Mouse (Mus musculus): ENCODE results near the gene Macrod2. TPM values are rescaled to one million over a fixed set of nuclear protein-coding genes. Genes with fewer than 3 reads are reported as not detected.
A peak's percentile ranks its signal among the peaks of the same experiment; 100 is the strongest.

Macrod2 gene
- polyA plus RNA-seq, 1 experiment from 2014 or later = 38.0 TPM

- peak; percentile 64 for DNase-seq (ENCODE audit: low spot score)
- no peaks in the 10 kb centered on the region for H3K9me3 ChIP-seq
- peaks cover 24% of the 10 kb centered on the region for H3K4me1 ChIP-seq (replicated peaks)
- 30% methylated on average over 10 of the region's 10 CpGs for WGBS
- no peak overlapping the region for H3K4me3 ChIP-seq
- peak overlapping the region; percentile 68 for H3K27ac ChIP-seq
- H3K36me3 ChIP-seq = no peaks in the 10 kb centered on the region
- H3K27me3 ChIP-seq (ENCODE audit: insufficient read depth, poor library complexity, severe bottlenecking) = no peaks in the 10 kb centered on the region
Measured at GRCm38 (mm10) chr2:141312136-141312948, 917.2 kb downstream of the Macrod2 start.

GRCm38 (mm10) chr2:141315349-141315748 is 920.2 kb downstream of the Macrod2 start:
- 95% methylated on average over 3 of the region's 3 CpGs for WGBS
- Histone ChIP-seq H3K4me3 (no peak overlapping the region), H3K36me3 (no peaks in the 10 kb centered on the region), H3K27ac (no peak overlapping the region), H3K4me1 (replicated peaks) (peaks cover 24% of the 10 kb centered on the region), H3K9me3 (no peaks in the 10 kb centered on the region), H3K27me3 (ENCODE audit: insufficient read depth, poor library complexity, severe bottlenecking) (no peaks in the 10 kb centered on the region)
- DNase-seq (ENCODE audit: low spot score) = no peak

GRCm38 (mm10) chr2:141323956-141324460 is 928.9 kb downstream of the Macrod2 start:
- Histone ChIP-seq H3K27me3 (ENCODE audit: insufficient read depth, poor library complexity, severe bottlenecking) (no peaks in the 10 kb centered on the region), H3K36me3 (no peaks in the 10 kb centered on the region), H3K9me3 (no peaks in the 10 kb centered on the region), H3K4me1 (replicated peaks) (no peaks in the 10 kb centered on the region), H3K27ac (no peak overlapping the region), H3K4me3 (no peak overlapping the region)
- WGBS = 87% methylated on average over 7 of the region's 7 CpGs
- no peak for DNase-seq (ENCODE audit: low spot score)

GRCm38 (mm10) chr2:141327296-141327695 is 932.2 kb downstream of the Macrod2 start:
- no peak for DNase-seq (ENCODE audit: low spot score)
- no peak overlapping the region for H3K27ac ChIP-seq
- no peaks in the 10 kb centered on the region for H3K9me3 ChIP-seq
- H3K36me3 ChIP-seq = no peaks in the 10 kb centered on the region
- no peak overlapping the region for H3K4me3 ChIP-seq
- no peaks in the 10 kb centered on the region for H3K27me3 ChIP-seq (ENCODE audit: insufficient read depth, poor library complexity, severe bottlenecking)
- 82% methylated on average over 6 of the region's 6 CpGs for WGBS
- no peaks in the 10 kb centered on the region for H3K4me1 ChIP-seq (replicated peaks)

- Histone ChIP-seq H3K4me1 (replicated peaks) (0 out of 2 replicates have a peak, but pooled peaks cover 4% of the 10 kb centered on the region), H3K36me3 (no peaks in the 10 kb centered on the region), H3K4me3 (no peak overlapping the region), H3K9me3 (no peaks in the 10 kb centered on the region), H3K27ac (no peak overlapping the region), H3K27me3 (ENCODE audit: insufficient read depth, poor library complexity, severe bottlenecking) (no peaks in the 10 kb centered on the region)
- 79% methylated on average over 3 of the region's 3 CpGs for WGBS
- DNase-seq (ENCODE audit: low spot score) = no peak
Measured at GRCm38 (mm10) chr2:141337708-141338107, 942.6 kb downstream of the Macrod2 start.

GRCm38 (mm10) chr2:141343988-141344535 is 949.0 kb downstream of the Macrod2 start:
- Histone ChIP-seq H3K36me3 (no peaks in the 10 kb centered on the region), H3K27ac (no peak overlapping the region), H3K27me3 (ENCODE audit: insufficient read depth, poor library complexity, severe bottlenecking) (no peaks in the 10 kb centered on the region), H3K9me3 (no peaks in the 10 kb centered on the region), H3K4me1 (replicated peaks) (peaks cover 7% of the 10 kb centered on the region; the same call in 1 of the 2 replicates), H3K4me3 (no peak overlapping the region)
- 83% methylated on average over 10 of the region's 10 CpGs for WGBS
- DNase-seq (ENCODE audit: low spot score) = no peak

- no peaks in the 10 kb centered on the region for H3K27me3 ChIP-seq (ENCODE audit: insufficient read depth, poor library complexity, severe bottlenecking)
- no peak for DNase-seq (ENCODE audit: low spot score)
- H3K4me1 ChIP-seq (replicated peaks) = no peaks in the 10 kb centered on the region
- H3K36me3 ChIP-seq = no peaks in the 10 kb centered on the region
- H3K4me3 ChIP-seq = no peak overlapping the region
- no peak overlapping the region for H3K27ac ChIP-seq
- no peaks in the 10 kb centered on the region for H3K9me3 ChIP-seq
- WGBS = 75% methylated on average over 2 of the region's 2 CpGs
Measured at GRCm38 (mm10) chr2:141352623-141353022, 957.5 kb downstream of the Macrod2 start.

GRCm38 (mm10) chr2:141388632-141389031 is 993.5 kb downstream of the Macrod2 start:
- Histone ChIP-seq H3K9me3 (no peaks in the 10 kb centered on the region), H3K4me1 (replicated peaks) (no peaks in the 10 kb centered on the region), H3K27me3 (ENCODE audit: insufficient read depth, poor library complexity, severe bottlenecking) (no peaks in the 10 kb centered on the region), H3K4me3 (no peak overlapping the region), H3K36me3 (no peaks in the 10 kb centered on the region), H3K27ac (no peak overlapping the region)
- no peak for DNase-seq (ENCODE audit: low spot score)
- WGBS = 88% methylated on average over 2 of the region's 2 CpGs

- Histone ChIP-seq H3K27me3 (ENCODE audit: insufficient read depth, poor library complexity, severe bottlenecking) (no peaks in the 10 kb centered on the region), H3K27ac (no peak overlapping the region)
- 94% methylated on average over 4 of the region's 4 CpGs for WGBS
Measured at GRCm38 (mm10) chr2:141391229-141391628, 996.1 kb downstream of the Macrod2 start.

GRCm38 (mm10) chr2:141394806-141395205 is 999.7 kb downstream of the Macrod2 start:
- H3K36me3 ChIP-seq = no peaks in the 10 kb centered on the region
- H3K4me1 ChIP-seq (replicated peaks) = no peaks in the 10 kb centered on the region
- no peak for DNase-seq (ENCODE audit: low spot score)
- 83% methylated on average over 1 of the region's 1 CpGs for WGBS
- no peak overlapping the region for H3K27ac ChIP-seq
- H3K27me3 ChIP-seq (ENCODE audit: insufficient read depth, poor library complexity, severe bottlenecking) = no peaks in the 10 kb centered on the region
- no peak overlapping the region for H3K4me3 ChIP-seq
- no peaks in the 10 kb centered on the region for H3K9me3 ChIP-seq

More at GRCm38 (mm10) chr2:141391229-141391628, 996.1 kb downstream of the Macrod2 start:
- Histone ChIP-seq H3K4me3 (no peak overlapping the region), H3K9me3 (no peaks in the 10 kb centered on the region), H3K4me1 (replicated peaks) (no peaks in the 10 kb centered on the region), H3K36me3 (no peaks in the 10 kb centered on the region)
- DNase-seq (ENCODE audit: low spot score) = no peak

- Histone ChIP-seq H3K27ac (no peak overlapping the region), H3K9me3 (no peaks in the 10 kb centered on the region), H3K4me1 (replicated peaks) (no peaks in the 10 kb centered on the region), H3K27me3 (ENCODE audit: insufficient read depth, poor library complexity, severe bottlenecking) (no peaks in the 10 kb centered on the region), H3K36me3 (no peaks in the 10 kb centered on the region), H3K4me3 (no peak overlapping the region)
- WGBS = 12% methylated on average over 2 of the region's 2 CpGs
- DNase-seq (ENCODE audit: low spot score) = no peak
Measured at GRCm38 (mm10) chr2:141408766-141409165, 1013.7 kb downstream of the Macrod2 start.

- DNase-seq (ENCODE audit: low spot score) = no peak
- H3K4me3 ChIP-seq = no peak overlapping the region
- H3K27ac ChIP-seq = no peak overlapping the region
- no peaks in the 10 kb centered on the region for H3K9me3 ChIP-seq
- H3K36me3 ChIP-seq = no peaks in the 10 kb centered on the region
- H3K27me3 ChIP-seq (ENCODE audit: insufficient read depth, poor library complexity, severe bottlenecking) = no peaks in the 10 kb centered on the region
- H3K4me1 ChIP-seq (replicated peaks) = peaks cover 8% of the 10 kb centered on the region
Measured at GRCm38 (mm10) chr2:141416436-141416835, 1021.3 kb downstream of the Macrod2 start.

- H3K4me1 ChIP-seq (replicated peaks) = peaks cover 8% of the 10 kb centered on the region
- 51% methylated on average over 8 of the region's 8 CpGs for WGBS
- H3K36me3 ChIP-seq = no peaks in the 10 kb centered on the region
- H3K27ac ChIP-seq = peak overlapping the region; percentile 23; the same call in 1 of the 2 replicates
- no peaks in the 10 kb centered on the region for H3K27me3 ChIP-seq (ENCODE audit: insufficient read depth, poor library complexity, severe bottlenecking)
- no peak overlapping the region for H3K4me3 ChIP-seq
- no peak for DNase-seq (ENCODE audit: low spot score)
- H3K9me3 ChIP-seq = no peaks in the 10 kb centered on the region
Measured at GRCm38 (mm10) chr2:141416855-141417544, 1021.9 kb downstream of the Macrod2 start.

All from hindbrain, embryonic 10.5 days (tissue).